19 mouse cellular contexts compared by ENCODE assay signal in genomic region chr17:67031341-67031740, GRCm38 (mm10).
DNase-seq lines count a peak whose midpoint lies in the region; ATAC-seq and TF ChIP-seq lines count a peak whose summit lies in the region.
"Had no signal": no experiment of that assay in that cellular context is flagged by ENCODE, and none has a peak within 500 bp of the region (broad histone marks: within the 10 kb centered on the region; RNA-seq: fewer than 3 reads in every experiment).

No protein-coding gene starts in this region.

- H3K36me3 ChIP-seq in lung, embryonic 14.5 days (ENCODE audit: insufficient read depth), result no peaks in the 10 kb centered on the region
- H3K36me3 ChIP-seq: embryonic facial prominence, embryonic 10.5 days; hindbrain, embryonic 13.5 days had no signal

- 0 out of 2 replicates have a peak, but pooled peaks have one; percentile 14 for ATAC-seq in lung, embryonic 14.5 days (ENCODE audit: insufficient read depth)
- ATAC-seq in megakaryocyte-erythroid progenitor cell, adult 5-6 weeks (replicated peaks; ENCODE audit: low FRiP score, low TSS enrichment, poor library complexity, severe bottlenecking), result no peak
- ATAC-seq: activated CD4-positive, CD25-positive, alpha-beta regulatory T cell, adult 4 months; forebrain, embryonic 13.5 days; hindbrain, postnatal 0 days had no signal

- no peak overlapping the region for H3K4me2 ChIP-seq in lung, embryonic 14.5 days
- H3K4me2 ChIP-seq: forebrain, embryonic 13.5 days; hindbrain, embryonic 13.5 days had no signal

- WGBS in lung, embryonic 14.5 days, result 36% methylated on average over 4 of the region's 4 CpGs

- no peak for TF ChIP-seq CTCF in lung, embryonic 14.5 days (IDR thresholded peaks at IDR 0.05; ENCODE audit: low read depth)

- DNase-seq in lung, embryonic 14.5 days, result peak; percentile 67
- DNase-seq in lung, postnatal 4 days, result no peak
- peak; percentile 21 for DNase-seq in ZHBTc4 (ENCODE audit: low read depth, low spot score)
- peak; percentile 49 for DNase-seq in lung, postnatal 10 days
- no peak for DNase-seq in right cerebral cortex, postnatal 10 days (ENCODE audit: low spot score in 2 of 2)
- no peak for DNase-seq in cerebellum, adult 18-20 months
- DNase-seq: adrenal gland, postnatal 14 days; cerebellum, adult 2 months; cerebellum, postnatal 10 days; gastrocnemius, adult 2 months; gastrocnemius, postnatal 25 days; heart, adult 2 months; heart, postnatal 10 days had no signal

- no peaks in the 10 kb centered on the region for H3K27me3 ChIP-seq in lung, embryonic 14.5 days (ENCODE audit: insufficient read depth, low read length)
- H3K27me3 ChIP-seq: forebrain, embryonic 13.5 days; hindbrain, embryonic 13.5 days had no signal

- H3K9ac ChIP-seq in lung, embryonic 14.5 days, result no peak overlapping the region
- H3K9ac ChIP-seq: forebrain, embryonic 13.5 days; hindbrain, embryonic 13.5 days had no signal

- H3K9me3 ChIP-seq in lung, embryonic 14.5 days (ENCODE audit: low read depth, low read length), result no peaks in the 10 kb centered on the region
- H3K9me3 ChIP-seq: embryonic facial prominence, embryonic 10.5 days; forebrain, embryonic 13.5 days; hindbrain, embryonic 13.5 days had no signal

- H3K4me1 ChIP-seq in lung, embryonic 14.5 days (ENCODE audit: insufficient read depth), result 0 out of 2 replicates have a peak, but pooled peaks cover 6% of the 10 kb centered on the region
- H3K4me1 ChIP-seq: embryonic facial prominence, embryonic 10.5 days; forebrain, embryonic 13.5 days had no signal

- no peak overlapping the region for H3K4me3 ChIP-seq in lung, embryonic 14.5 days (ENCODE audit: low read depth, low read length)
- H3K4me3 ChIP-seq: embryonic facial prominence, embryonic 10.5 days; forebrain, embryonic 13.5 days; gastrocnemius, adult 2 months; heart, adult 2 months; hindbrain, embryonic 13.5 days had no signal

- no peak overlapping the region for H3K27ac ChIP-seq in lung, embryonic 14.5 days (ENCODE audit: low read depth)
- H3K27ac ChIP-seq: embryonic facial prominence, embryonic 10.5 days; forebrain, embryonic 13.5 days; gastrocnemius, adult 2 months; hindbrain, embryonic 13.5 days; hindbrain, postnatal 0 days had no signal

Comparison
In these comparisons a context has a peak if more than half of its experiments do, and no peak if none do; other contexts are left out.
1. DNase-seq: peak in lung, embryonic 14.5 days (single experiment), ZHBTc4 (single experiment) and lung, postnatal 10 days (single experiment); none in lung, postnatal 4 days (0 of 2), right cerebral cortex, postnatal 10 days (0 of 2) and cerebellum, adult 18-20 months (0 of 2).